14 mouse cellular contexts compared by ENCODE assay signal in the genomic region with DNA sequence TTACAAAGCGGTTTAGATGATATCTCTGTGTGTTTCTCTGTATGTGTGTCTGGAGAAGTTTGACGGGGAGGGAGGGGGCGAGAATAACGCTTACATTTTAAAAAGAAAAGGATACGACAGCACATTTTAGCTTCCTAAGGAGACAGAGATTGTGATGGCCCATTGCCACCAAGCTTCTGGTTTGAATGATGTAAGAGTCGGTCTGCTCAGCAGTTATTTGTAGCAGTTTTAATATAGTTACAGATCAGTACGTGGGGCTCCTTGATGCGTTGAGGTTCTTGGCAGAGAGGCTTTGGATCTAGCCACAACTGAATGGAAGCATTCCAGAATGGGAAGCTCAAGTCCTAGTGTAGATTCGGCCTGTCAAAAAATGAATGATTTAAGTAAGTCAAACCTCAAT.
DNase-seq lines count a peak whose midpoint lies in the region; ATAC-seq lines count a peak whose summit lies in the region.
"Had no signal": no experiment of that assay in that cellular context is flagged by ENCODE, and none has a peak within 500 bp of the region (broad histone marks: within the 10 kb centered on the region; RNA-seq: fewer than 3 reads in every experiment).

No protein-coding gene starts in this region.

- no peaks in the 10 kb centered on the region for H3K4me1 ChIP-seq in midbrain, embryonic 11.5 days (ENCODE audit: control insufficient read depth, insufficient read depth, low read length)
- H3K4me1 ChIP-seq: midbrain, embryonic 12.5 days had no signal

- no peak overlapping the region for H3K4me3 ChIP-seq in midbrain, embryonic 11.5 days (ENCODE audit: low read depth, low read length)
- H3K4me3 ChIP-seq: gastrocnemius, adult 2 months; hindbrain, embryonic 10.5 days; midbrain, embryonic 12.5 days had no signal

- ATAC-seq in midbrain, embryonic 11.5 days (ENCODE audit: low FRiP score): no peak

- peak; percentile 29 for DNase-seq in layer of hippocampus, adult 11-12 months (ENCODE audit: low spot score)
- DNase-seq in layer of hippocampus, postnatal 25 days (ENCODE audit: extremely low spot score in 1 of 2, low spot score in 1 of 2): no peak
- peak; percentile 53 to 64 for DNase-seq in cerebellum, postnatal 10 days
- DNase-seq in frontal cortex, adult 2 months (ENCODE audit: extremely low spot score in 1 of 2, low spot score in 1 of 2): peak; percentile 30 to 70
- peak; percentile 35 for DNase-seq in right cerebral cortex, adult 18-20 months
- DNase-seq in midbrain, embryonic 11.5 days (ENCODE audit: low spot score, missing footprints): no peak
- no peak for DNase-seq in T-cell, adult 2 months (ENCODE audit: low spot score)
- DNase-seq in adrenal gland, adult 2 months: no peak
- DNase-seq: adrenal gland, adult 8-10 months; embryo, embryonic 11 days; gastrocnemius, adult 2 months; liver had no signal

- H3K36me3 ChIP-seq in midbrain, embryonic 11.5 days (ENCODE audit: control insufficient read depth, insufficient read depth, low read length): no peaks in the 10 kb centered on the region
- H3K36me3 ChIP-seq: hindbrain, embryonic 10.5 days; midbrain, embryonic 12.5 days had no signal

- H3K9me3 ChIP-seq in midbrain, embryonic 11.5 days (ENCODE audit: control insufficient read depth, low read length): no peaks in the 10 kb centered on the region
- H3K9me3 ChIP-seq: hindbrain, embryonic 10.5 days; midbrain, embryonic 12.5 days had no signal

- no peak overlapping the region for H3K4me2 ChIP-seq in midbrain, embryonic 11.5 days
- H3K4me2 ChIP-seq: midbrain, embryonic 12.5 days had no signal

- H3K27ac ChIP-seq in midbrain, embryonic 11.5 days (ENCODE audit: low read depth, low read length): no peak overlapping the region
- H3K27ac ChIP-seq: gastrocnemius, adult 2 months; hindbrain, embryonic 10.5 days; midbrain, embryonic 12.5 days had no signal

- WGBS in midbrain, embryonic 11.5 days: 89% methylated on average over 9 of the region's 9 CpGs

- no peaks in the 10 kb centered on the region for H3K27me3 ChIP-seq in midbrain, embryonic 11.5 days (ENCODE audit: control insufficient read depth, insufficient read depth, low read length)
- H3K27me3 ChIP-seq: midbrain, embryonic 12.5 days had no signal

- no peak overlapping the region for H3K9ac ChIP-seq in midbrain, embryonic 11.5 days (ENCODE audit: low read length)
- H3K9ac ChIP-seq: midbrain, embryonic 12.5 days had no signal

Comparison
In these comparisons a context has a peak if more than half of its experiments do, and no peak if none do; other contexts are left out.
1. DNase-seq: peak in layer of hippocampus, adult 11-12 months (single experiment), cerebellum, postnatal 10 days (2 of 2), frontal cortex, adult 2 months (2 of 2) and right cerebral cortex, adult 18-20 months (single experiment); none in layer of hippocampus, postnatal 25 days (0 of 2), midbrain, embryonic 11.5 days (single experiment), T-cell, adult 2 months (single experiment) and adrenal gland, adult 2 months (single experiment).